Mouse (Mus musculus) limb, embryonic 14.5 days (tissue): ENCODE measurements at regions not wholly inside any gene's neighbourhood (a gene's known extent, or its start where the extent isn't known, plus 50 kb on each side); places are given as distances from the start of the nearest gene placed in this dataset.

Source experiments
- ATAC-seq: fragments of 200-750 bp; cut with Nextera tagmentation; 2 replicates; pipeline ENCODE4 v1.8.0; 2017; ENCODE audit warnings: low read depth, moderate number of reproducible peaks, moderate TSS enrichment; ENCODE audit not compliant: low FRiP score
- DNase-seq: peaks from one replicate; pipeline ENCODE4 v3.0.0-alpha.2; 2015; ENCODE audit warnings: low spot score
- H3K27ac ChIP-seq: fragments of 300-500 bp; sonication (generic); replicated peaks from 2 replicates; pipeline ENCODE4 v1.5.1; 2014; ENCODE audit warnings: low read depth, mild to moderate bottlenecking, low read length, moderate library complexity, mixed read lengths
- H3K27me3 ChIP-seq: fragments of 300-500 bp; sonication (generic); 2 replicates; pipeline ENCODE4 v1.6.1; 2014; ENCODE audit warnings: low read length, mixed read lengths; ENCODE audit not compliant: control insufficient read depth, insufficient read depth
- H3K36me3 ChIP-seq: fragments of 300-500 bp; sonication (generic); 2 replicates; pipeline ENCODE4 v1.6.1; 2014; ENCODE audit warnings: mild to moderate bottlenecking, low read length, moderate library complexity, mixed read lengths; ENCODE audit not compliant: control insufficient read depth, insufficient read depth
- H3K4me1 ChIP-seq: fragments of 300-500 bp; sonication (generic); 2 replicates; pipeline ENCODE4 v1.6.1; 2014; ENCODE audit warnings: antibody characterized with exemption, low read length, mixed read lengths; ENCODE audit not compliant: control insufficient read depth, insufficient read depth
- H3K4me2 ChIP-seq: fragments of 300-500 bp; sonication (generic); replicated peaks from 2 replicates; pipeline ENCODE4 v1.6.1; 2014; ENCODE audit warnings: low read depth, mild to moderate bottlenecking, low read length, moderate library complexity; ENCODE audit not compliant: severe bottlenecking
- H3K4me3 ChIP-seq: fragments of 300-500 bp; sonication (generic); replicated peaks from 2 replicates; pipeline ENCODE4 v1.5.1; 2014; ENCODE audit warnings: low read length
- H3K9ac ChIP-seq: fragments of 300-500 bp; sonication (generic); 2 replicates; pipeline ENCODE4 v1.6.1; 2014; ENCODE audit warnings: mild to moderate bottlenecking, low read depth, low read length, moderate library complexity; ENCODE audit not compliant: severe bottlenecking
- H3K9me3 ChIP-seq: fragments of 300-500 bp; sonication (generic); 2 replicates; pipeline ENCODE4 v1.6.1; 2016; ENCODE audit warnings: low read length; ENCODE audit not compliant: control insufficient read depth
- POLR2A ChIP-seq: fragments of 200-500 bp; IDR thresholded peaks from 2 replicates; pipeline ENCODE4 v1.8.0; 2012; ENCODE audit warnings: inconsistent platforms, mild to moderate bottlenecking, moderate library complexity, borderline replicate concordance; ENCODE audit not compliant: insufficient read depth, insufficient read length; ENCODE audit errors: extremely low read depth
- WGBS: fragments of 180-500 bp; shearing (Covaris S2); extraction: QIAGEN DNeasy Blood & Tissue Kit; methylation state at CpG from one replicate; pipeline ENCODE4 v1.1.7; 2014; 5-methylcytosine and 5-hydroxymethylcytosine counted together

- Histone ChIP-seq H3K27ac (no peak overlapping the region), H3K9me3 (no peaks in the 10 kb centered on the region), H3K27me3 (no peaks in the 10 kb centered on the region), H3K36me3 (no peaks in the 10 kb centered on the region), H3K9ac (no peak overlapping the region), H3K4me2 (no peak overlapping the region), H3K4me3 (no peak overlapping the region), H3K4me1 (peaks cover 11% of the 10 kb centered on the region)
- 88% methylated on average over 1 of the region's 1 CpGs for WGBS
- DNase-seq, result no peak
- TF ChIP-seq POLR2A, result no peak
- ATAC-seq, result no peak
Measured at GRCm38 (mm10) chr6:148627090-148627605, 183.0 kb upstream of the Tmtc1 start.

- H3K4me2 ChIP-seq, result no peak overlapping the region
- peaks cover 11% of the 10 kb centered on the region for H3K4me1 ChIP-seq
- H3K9ac ChIP-seq, result no peak overlapping the region
- ATAC-seq (no peak), DNase-seq (no peak)
- TF ChIP-seq POLR2A, result no peak
- H3K27ac ChIP-seq, result no peak overlapping the region
- H3K4me3 ChIP-seq, result no peak overlapping the region
- H3K9me3 ChIP-seq, result no peaks in the 10 kb centered on the region
- 91% methylated on average over 2 of the region's 2 CpGs for WGBS
- no peaks in the 10 kb centered on the region for H3K36me3 ChIP-seq
- no peaks in the 10 kb centered on the region for H3K27me3 ChIP-seq
Measured at GRCm38 (mm10) chr6:148623119-148623770, 179.1 kb upstream of the Tmtc1 start.

GRCm38 (mm10) chr6:148620034-148620433 lies 175.8 kb upstream of the Tmtc1 start:
- H3K36me3 ChIP-seq, result no peaks in the 10 kb centered on the region
- no peaks in the 10 kb centered on the region for H3K27me3 ChIP-seq
- no peak overlapping the region for H3K4me2 ChIP-seq
- WGBS, result 75% methylated on average over 1 of the region's 1 CpGs
- no peaks in the 10 kb centered on the region for H3K4me1 ChIP-seq
- H3K27ac ChIP-seq, result no peak overlapping the region
- no peak overlapping the region for H3K4me3 ChIP-seq
- TF ChIP-seq POLR2A, result no peak
- no peaks in the 10 kb centered on the region for H3K9me3 ChIP-seq
- no peak overlapping the region for H3K9ac ChIP-seq
- no peak for ATAC-seq
- DNase-seq, result no peak

GRCm38 (mm10) chr6:148615931-148616330 lies 171.7 kb upstream of the Tmtc1 start:
- Histone ChIP-seq H3K4me2 (no peak overlapping the region), H3K27me3 (no peaks in the 10 kb centered on the region), H3K4me3 (no peak overlapping the region), H3K27ac (no peak overlapping the region), H3K9me3 (no peaks in the 10 kb centered on the region), H3K4me1 (no peaks in the 10 kb centered on the region), H3K9ac (no peak overlapping the region), H3K36me3 (no peaks in the 10 kb centered on the region)
- WGBS, result 24% methylated on average over 4 of the region's 4 CpGs
- no peak for TF ChIP-seq POLR2A
- ATAC-seq, result no peak
- DNase-seq, result no peak

GRCm38 (mm10) chr6:148615442-148615841 lies 171.3 kb upstream of the Tmtc1 start:
- Histone ChIP-seq H3K9me3 (no peaks in the 10 kb centered on the region), H3K4me1 (no peaks in the 10 kb centered on the region), H3K4me3 (no peak overlapping the region), H3K27me3 (no peaks in the 10 kb centered on the region), H3K9ac (no peak overlapping the region), H3K4me2 (no peak overlapping the region), H3K36me3 (no peaks in the 10 kb centered on the region), H3K27ac (no peak overlapping the region)
- DNase-seq (no peak), ATAC-seq (no peak)
- WGBS, result 41% methylated on average over 3 of the region's 3 CpGs
- no peak for TF ChIP-seq POLR2A
